Mouse (Mus musculus): ENCODE measurements around the gene Pnpla2.
A peak's percentile ranks its signal among the peaks of the same experiment; 100 is the strongest.

Gene Pnpla2

DNA sequence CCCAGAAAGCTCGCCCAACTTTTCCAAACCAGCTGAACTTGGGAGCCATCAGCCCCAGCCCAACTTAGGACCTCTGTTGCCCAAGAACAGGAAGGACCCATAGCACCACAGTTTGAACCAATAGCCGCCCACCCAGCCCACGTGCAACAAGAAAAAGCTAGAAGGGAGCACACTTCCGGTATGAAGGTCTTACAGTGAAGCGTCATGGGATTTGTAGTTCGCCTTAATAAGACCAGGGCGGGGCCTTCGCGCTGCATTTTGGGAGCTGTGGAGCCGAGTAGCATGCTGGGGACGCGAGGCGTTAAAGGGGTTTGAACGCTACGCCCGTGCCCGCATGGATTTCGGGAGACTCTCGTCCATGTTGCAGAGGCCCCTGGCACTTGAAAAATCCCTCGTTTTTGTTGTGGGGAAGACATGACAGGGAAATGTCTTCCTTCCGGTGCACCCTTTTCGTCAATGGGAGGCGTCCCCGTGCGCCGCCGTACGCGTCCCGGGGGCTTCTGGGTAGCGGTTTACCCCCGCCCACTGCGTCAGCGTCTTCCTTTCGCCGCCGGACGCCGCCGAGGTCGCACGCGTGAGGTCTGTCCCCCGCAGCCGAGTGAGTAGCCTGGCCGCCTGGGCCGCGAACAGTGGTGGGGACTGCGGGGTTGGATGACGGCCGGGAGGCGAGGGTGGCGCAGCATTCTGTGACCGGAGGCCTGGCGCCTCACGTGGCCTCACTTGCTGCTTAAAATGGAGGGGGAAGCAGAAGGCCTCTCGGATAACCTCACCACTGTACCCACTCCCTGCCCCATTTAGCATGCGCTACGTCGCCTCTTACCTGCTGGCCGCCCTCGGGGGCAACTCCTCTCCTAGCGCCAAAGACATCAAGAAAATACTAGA, 7.6 kb upstream of the Pnpla2 start, which contains the start of gene Rplp2:
Gene Rplp2 (plus strand): TSS at position 261 of the 882 bp plus-strand sequence.
- DNase-seq (ENCODE audit: low spot score), result peak; percentile 98

- no peak for DNase-seq (ENCODE audit: low spot score)
Observed at GRCm38 (mm10) chr7:141451928-141452327, 3.1 kb upstream of the Pnpla2 start.

DNA sequence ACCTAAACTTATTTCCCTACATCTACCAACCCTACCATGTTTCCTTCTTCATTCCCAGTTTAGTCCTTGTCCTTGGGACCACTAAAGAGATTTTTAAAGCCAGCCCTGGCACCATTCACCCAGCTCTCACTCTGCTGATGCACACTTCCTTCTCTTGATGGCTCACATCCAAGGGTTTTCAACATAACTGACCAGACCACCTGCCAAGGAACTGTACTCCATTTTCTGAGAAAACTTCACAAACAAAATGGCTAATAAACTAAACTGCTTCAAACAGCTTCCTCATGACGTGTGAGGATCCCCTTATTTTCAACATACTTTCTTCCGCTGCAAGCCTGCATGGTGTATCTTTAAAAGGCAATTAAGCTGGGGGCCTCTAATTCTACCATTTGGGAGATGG, 1.4 kb upstream of the Pnpla2 start:
- DNase-seq (ENCODE audit: low spot score), result no peak

- DNase-seq (ENCODE audit: low spot score), result peak; percentile 72
Observed at GRCm38 (mm10) chr7:141455610-141456314, 764 bp downstream of the Pnpla2 start.

DNA sequence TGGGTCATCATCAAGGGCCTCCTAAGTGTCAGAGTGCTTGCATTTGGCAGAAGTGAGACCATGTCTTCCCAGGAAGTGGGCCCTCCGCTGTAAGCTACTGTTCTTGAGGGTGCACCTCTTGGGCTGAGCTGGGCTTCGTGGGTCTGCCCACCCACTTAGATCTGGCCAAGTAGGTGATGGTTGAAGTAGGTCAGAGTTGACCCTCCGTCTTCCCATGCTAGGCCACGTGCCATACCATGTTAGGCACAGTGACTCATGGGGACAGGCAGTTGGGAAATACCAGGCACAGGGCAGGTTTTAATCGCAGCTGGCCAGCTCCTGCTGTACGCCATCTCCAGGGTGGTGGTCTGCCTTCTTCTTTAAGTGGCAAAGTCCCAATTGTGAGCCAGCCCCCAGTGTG, 1.7 kb downstream of the Pnpla2 start:
- no peak for DNase-seq (ENCODE audit: low spot score)

DNA sequence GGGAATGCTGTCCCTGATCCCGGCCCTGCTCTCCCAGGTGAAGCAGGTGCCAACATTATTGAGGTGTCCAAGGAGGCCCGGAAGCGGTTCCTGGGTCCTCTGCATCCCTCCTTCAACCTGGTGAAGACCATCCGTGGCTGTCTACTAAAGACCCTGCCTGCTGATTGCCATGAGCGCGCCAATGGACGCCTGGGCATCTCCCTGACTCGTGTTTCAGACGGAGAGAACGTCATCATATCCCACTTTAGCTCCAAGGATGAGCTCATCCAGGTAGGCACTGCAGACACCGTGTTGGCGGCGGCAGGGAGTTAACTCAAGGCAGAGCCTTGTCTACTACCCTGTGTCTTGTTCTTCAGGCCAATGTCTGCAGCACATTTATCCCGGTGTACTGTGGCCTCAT, 2.2 kb downstream of the Pnpla2 start:
- no peak for DNase-seq (ENCODE audit: low spot score)

DNA sequence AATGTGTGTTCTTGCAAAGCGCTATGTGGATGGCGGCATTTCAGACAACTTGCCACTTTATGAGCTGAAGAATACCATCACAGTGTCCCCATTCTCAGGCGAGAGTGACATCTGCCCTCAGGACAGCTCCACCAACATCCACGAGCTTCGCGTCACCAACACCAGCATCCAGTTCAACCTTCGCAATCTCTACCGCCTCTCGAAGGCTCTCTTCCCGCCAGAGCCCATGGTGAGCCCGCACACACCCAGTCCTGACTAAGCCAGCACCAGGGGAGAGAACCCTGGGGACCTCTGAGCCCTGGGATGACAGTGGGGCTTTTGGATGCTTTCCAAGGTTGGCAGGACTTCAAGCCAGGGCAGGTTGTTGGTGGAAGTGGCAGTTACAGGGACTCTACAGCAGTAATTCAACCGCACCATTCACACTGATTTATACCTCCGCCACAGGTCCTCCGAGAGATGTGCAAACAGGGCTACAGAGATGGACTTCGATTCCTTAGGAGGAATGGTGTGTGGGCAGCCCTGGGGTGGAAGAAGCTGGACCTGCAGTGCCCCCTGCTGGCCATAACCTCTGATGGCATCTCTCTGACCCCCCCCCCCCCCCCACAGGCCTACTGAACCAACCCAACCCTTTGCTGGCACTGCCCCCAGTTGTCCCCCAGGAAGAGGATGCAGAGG, 3.1 kb downstream of the Pnpla2 start:
- no peak for DNase-seq (ENCODE audit: low spot score)

DNA sequence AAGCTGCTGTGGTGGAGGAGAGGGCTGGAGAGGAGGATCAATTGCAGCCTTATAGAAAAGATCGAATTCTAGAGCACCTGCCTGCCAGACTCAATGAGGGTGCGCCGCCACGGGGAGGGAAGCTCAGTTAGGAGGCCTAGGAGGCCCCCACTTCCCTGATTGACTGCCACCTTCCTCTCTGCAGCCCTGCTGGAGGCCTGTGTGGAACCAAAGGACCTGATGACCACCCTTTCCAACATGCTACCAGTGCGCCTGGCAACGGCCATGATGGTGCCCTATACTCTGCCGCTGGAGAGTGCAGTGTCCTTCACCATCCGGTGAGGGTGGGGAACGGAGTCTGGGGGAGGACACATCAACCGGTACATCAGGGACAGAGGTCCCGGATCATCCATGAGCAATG, 3.7 kb downstream of the Pnpla2 start:
- no peak for DNase-seq (ENCODE audit: low spot score)

- no peak for DNase-seq (ENCODE audit: low spot score)
Observed at GRCm38 (mm10) chr7:141459301-141459711, 4.3 kb downstream of the Pnpla2 start.

GRCm38 (mm10) chr7:141460001-141460390, 5.0 kb downstream of the Pnpla2 start:
- DNase-seq (ENCODE audit: low spot score), result no peak

GRCm38 (mm10) chr7:141460391-141461113, 5.6 kb downstream of the Pnpla2 start, which contains the start of gene Cracr2b:
Gene Cracr2b (plus strand): TSS chr7:141461094.
- DNase-seq (ENCODE audit: low spot score), result no peak

GRCm38 (mm10) chr7:141461521-141462332, 6.7 kb downstream of the Pnpla2 start:
- DNase-seq (ENCODE audit: low spot score), result no peak

- DNase-seq (ENCODE audit: low spot score), result no peak
Observed at GRCm38 (mm10) chr7:141462333-141462821, 7.4 kb downstream of the Pnpla2 start.

GRCm38 (mm10) chr7:141463824-141464602, 9.0 kb downstream of the Pnpla2 start:
- no peak for DNase-seq (ENCODE audit: low spot score)

DNA sequence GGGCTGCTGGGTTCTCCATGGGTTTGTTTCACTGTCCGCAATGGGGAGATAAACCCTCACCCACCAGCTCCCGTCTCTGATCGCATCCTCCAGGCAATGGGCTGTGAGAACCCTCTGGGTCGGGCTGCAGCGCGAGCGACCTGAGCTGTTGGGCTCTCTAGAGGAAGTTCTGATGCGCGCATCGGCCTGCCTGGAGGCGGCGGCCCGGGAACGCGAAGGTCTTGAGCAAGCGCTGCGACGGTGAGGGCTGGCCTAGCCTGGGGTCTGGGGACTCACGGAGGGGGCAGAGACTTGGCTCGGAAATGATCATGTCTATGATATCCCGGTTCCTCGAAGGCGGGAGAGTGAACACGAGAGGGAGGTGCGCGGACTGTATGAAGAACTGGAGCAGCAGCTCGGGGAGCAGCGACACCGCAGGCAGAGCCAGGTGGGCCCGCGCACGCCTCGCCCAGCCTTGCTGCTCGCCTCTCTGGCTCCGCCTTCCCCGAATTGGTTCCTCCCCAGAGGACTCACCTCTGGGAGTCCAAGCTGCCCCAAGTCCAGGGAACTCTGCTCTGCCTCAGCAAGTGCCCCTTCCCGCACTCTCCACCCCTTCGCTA, 9.7 kb downstream of the Pnpla2 start:
- no peak for DNase-seq (ENCODE audit: low spot score)

GRCm38 (mm10) chr7:141465388-141466044, 10.5 kb downstream of the Pnpla2 start:
- DNase-seq (ENCODE audit: low spot score), result no peak

GRCm38 (mm10) chr7:141466045-141466394, 11.0 kb downstream of the Pnpla2 start:
- no peak for DNase-seq (ENCODE audit: low spot score)

DNA sequence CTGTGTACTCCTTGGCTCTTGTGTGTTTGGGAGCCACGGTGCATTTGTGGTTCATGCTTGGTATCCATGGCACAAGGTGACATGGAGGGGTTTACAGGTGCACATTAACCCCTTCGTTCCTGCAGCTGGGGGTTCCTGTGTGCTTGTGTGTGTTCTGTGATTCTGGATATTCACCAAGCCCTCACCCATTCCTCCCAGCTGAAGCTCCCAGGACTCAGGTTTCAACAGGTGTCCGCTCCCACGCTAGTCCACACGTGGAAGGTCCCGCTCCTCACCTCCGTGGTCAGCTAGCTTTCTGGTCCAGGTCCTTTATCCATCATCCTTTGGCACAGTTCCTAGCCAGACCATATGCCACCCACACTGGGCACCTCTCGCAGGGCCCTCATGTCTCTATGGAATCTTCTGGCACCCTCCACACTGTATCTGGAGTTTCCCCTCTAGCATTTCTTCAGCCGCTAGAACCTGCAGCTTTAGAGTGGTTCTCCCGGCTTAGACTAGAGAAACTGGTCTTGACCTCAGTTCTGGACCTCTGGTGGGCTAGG, 11.7 kb downstream of the Pnpla2 start:
- DNase-seq (ENCODE audit: low spot score), result no peak

Data from yolk sac, embryonic 10.5 days (tissue).